Mouse (Mus musculus) lung, adult 18-20 months (tissue): Measurements from ENCODE around the gene Ephb1.

Experiments used
- DNase-seq, 2 experiments: peaks; one replicate each; pipeline ENCODE4 v3.0.0; 2022; ENCODE audit warnings: mixed read lengths in 2 of 2

Ephb1 gene

GRCm38 (mm10) chr9:101981161-101981560, 373.3 kb downstream of the Ephb1 start:
- DNase-seq = no peak

DNA sequence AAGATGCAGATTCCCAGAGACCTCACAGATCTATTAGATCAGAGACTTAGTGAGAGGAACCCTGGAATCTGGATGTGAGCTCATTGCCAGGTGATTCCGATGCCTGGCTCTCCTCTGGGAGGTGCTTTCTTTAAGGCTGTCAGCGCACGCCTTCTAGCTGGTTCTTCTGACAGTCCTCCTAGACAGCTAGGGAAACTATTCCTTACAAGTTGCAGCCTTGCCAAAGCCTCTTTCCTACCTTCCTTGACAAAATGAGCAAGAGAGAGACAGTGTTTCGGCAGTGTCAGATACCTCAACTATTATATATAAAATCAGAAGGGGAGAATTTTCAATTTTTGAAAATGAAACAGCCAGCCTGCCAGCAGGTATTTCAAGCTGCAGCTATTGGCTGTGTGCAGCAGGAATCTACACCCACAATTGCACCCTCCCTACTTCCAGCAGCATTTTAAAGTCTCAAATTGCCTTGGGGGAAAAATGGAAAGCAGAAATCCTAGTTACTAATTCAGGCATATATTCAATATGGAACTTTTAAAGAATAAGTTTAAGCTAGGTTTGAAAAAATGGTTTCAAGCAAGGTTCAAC, 377.5 kb downstream of the Ephb1 start:
- DNase-seq = no peak

GRCm38 (mm10) chr9:101972314-101972713, 382.2 kb downstream of the Ephb1 start:
- no peak for DNase-seq

DNA sequence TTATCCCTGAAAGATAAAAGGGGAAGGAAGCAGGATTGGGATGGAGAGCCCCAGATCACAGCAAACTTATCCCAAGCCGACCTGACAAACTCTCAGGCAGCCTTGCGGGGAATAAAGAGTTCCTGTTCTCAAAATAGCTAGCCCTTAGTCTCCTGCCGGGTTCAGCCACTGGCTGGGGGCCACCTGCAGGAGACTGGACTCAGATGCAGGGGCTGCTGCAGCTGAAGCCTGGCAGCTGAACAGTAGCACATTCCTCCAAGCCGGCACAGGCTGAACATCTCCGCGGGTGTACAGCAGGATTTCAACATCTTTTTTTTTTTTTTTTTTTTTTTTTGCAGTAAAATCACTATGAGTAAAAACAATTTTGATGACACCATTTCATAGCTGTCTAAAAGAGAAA, 382.7 kb downstream of the Ephb1 start:
- peak in 1 of 2 experiments; percentile 16 for DNase-seq

- no peak for DNase-seq
Observed at GRCm38 (mm10) chr9:101956228-101956627, 398.3 kb downstream of the Ephb1 start.

GRCm38 (mm10) chr9:101954529-101954928, 400.0 kb downstream of the Ephb1 start:
- DNase-seq = no peak

DNA sequence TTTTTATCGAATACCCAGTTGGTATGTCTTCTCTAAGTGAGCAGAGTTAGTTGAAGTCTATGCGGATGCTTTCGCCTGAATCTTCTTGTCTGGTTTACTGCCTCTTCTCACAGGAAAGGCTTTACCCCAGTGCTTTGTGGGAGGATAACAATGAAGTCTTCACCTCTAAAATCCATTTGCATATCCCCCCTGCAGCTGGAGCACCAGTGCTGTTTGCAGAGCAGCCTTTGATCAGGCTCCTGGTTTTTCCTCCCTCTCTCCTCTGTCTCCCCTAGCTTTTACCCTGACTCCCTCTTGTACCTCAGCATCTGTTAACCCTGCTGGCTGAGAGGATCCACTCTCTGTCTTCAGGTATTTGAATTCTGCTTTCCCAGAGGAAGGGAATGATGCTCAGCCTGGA, 404.4 kb downstream of the Ephb1 start:
- no peak for DNase-seq

DNA sequence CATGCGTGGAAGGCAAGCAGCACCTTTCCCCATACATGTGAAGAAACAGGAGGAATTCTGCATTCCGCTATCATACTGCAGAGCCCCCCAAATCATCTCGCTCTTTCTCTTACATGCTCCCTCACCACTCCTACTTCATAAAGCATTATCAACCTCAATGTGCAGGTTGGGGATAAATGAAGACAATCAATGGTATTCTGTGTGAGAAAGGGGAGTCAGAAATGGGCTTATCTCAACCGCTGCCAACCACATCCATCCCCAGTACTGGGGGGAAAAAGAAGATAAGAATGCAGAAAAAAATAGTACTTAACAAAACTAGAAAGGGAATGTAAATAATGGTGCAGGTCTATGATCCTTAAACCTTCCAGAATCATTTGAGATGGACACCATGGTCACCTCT, 408.7 kb downstream of the Ephb1 start:
- no peak for DNase-seq

DNA sequence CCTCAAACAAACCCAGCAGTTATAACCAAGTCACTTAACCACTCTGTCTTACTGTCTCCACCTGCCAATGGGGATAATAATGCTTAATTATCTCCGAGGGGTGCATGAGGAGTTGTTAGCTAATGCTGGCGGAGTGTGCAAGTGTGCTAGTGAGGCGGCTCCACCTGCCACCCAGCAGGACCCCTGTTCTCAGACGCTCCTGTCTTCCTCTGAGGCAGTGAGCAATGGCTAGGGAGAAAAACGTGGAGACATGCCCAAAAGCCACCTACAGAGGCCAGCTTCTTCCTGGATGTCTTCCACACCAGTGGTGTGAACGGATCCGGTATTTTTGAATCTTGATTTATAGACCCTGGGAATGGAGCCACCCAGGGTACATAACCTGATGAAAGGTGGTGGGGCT, 409.2 kb downstream of the Ephb1 start:
- DNase-seq = no peak

DNA sequence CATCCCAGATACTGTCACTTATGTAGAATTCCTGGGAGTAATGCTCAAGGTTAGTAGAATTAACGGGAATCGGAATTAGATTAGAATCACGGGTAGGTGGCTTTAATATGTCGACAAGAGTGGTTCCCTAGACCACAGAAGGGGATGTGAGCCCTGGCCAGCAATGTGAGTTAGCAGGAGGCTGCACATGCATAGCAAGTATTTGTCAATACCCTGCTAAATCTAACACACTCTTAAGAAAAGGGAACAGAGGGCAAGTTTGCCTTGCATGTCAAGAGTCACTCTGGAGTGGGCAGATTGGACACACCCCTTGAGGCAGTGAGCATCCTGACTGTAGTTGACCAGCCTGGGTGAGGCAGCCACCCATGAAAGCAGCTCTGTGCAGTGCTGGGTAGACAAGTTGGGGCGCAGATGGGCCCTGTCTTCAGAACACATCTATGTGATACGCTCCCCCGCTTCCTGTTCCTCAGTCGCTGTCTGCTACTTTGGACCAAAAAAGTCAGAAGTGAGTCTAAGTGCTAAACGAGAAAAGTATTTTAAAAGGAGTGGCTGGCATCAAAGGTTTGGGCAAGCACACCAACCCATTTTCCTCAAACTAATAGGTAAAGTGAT, 412.3 kb downstream of the Ephb1 start:
- DNase-seq = peak in 1 of 2 experiments; percentile 1

GRCm38 (mm10) chr9:101940182-101940581, 414.3 kb downstream of the Ephb1 start:
- DNase-seq = no peak

- no peak for DNase-seq
Observed at GRCm38 (mm10) chr9:101939006-101939405, 415.5 kb downstream of the Ephb1 start.

GRCm38 (mm10) chr9:101938066-101938465, 416.4 kb downstream of the Ephb1 start:
- DNase-seq = no peak

DNA sequence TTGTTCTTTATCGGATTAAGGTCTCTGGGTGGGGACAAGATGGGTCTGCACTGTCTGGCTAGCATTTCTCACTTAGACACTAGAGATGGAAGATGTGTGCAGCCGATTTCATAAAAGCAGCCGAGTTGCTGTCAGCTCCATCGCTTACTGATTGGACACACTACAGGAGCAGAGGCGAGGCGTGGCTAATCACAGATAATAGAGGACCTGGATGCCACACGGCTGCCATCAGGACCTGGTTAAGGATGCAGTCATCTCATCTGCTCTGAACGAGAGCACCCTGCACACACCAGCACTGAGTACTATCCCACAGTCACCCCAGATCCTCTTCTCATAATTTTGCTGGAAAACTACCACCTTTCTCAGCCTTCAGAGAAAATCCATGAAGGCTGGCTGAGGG, 419.6 kb downstream of the Ephb1 start:
- no peak for DNase-seq

DNA sequence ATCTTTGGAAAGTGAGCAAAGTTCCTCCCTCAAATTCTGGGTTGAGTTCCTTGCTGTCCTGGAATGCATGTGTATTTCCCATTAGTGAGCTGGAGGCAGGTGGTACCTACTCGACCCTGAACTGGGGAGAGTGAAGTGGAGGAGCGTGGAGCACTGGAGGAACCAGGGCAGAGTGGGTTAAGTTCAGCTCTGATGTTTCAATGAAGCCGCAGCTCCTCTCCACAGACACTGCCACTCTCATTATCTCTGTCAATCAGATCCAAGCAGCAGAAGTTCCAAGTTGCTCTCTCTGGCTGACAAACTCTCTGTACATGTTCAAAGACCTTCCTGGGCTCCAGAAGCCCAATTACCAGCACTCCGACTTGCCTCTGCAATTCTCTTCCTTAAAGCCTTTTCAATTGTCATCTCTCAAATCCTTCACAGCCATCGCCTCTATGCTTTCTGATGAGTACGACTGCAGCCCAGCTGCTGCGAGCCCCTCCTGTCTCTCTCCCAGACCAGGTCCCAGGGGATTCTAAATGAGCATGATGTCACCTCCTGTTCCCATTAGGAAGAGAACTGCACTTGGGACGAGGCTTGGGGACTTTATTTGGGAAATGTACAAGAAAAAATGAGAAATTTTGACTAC, 420.4 kb downstream of the Ephb1 start:
- no peak for DNase-seq

DNA sequence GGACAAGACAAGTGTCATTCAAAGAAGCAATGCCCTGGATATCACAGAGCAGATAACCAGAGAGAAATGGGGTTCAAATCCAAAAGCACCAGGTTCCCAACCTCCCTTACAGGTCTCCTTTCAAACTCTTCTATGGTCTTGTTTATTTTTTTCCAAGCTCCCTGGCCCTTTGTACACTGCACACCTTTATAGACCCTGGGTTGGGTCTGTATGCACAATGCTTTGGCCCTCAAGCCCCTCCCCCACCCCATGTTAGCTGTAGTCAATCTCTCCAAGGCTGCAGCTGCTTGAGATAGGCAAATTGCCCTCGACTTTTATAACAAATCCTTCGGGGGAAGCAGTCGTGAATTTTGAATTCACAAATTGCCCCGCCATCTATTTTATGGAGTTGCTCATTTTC, 429.7 kb downstream of the Ephb1 start:
- no peak for DNase-seq

DNA sequence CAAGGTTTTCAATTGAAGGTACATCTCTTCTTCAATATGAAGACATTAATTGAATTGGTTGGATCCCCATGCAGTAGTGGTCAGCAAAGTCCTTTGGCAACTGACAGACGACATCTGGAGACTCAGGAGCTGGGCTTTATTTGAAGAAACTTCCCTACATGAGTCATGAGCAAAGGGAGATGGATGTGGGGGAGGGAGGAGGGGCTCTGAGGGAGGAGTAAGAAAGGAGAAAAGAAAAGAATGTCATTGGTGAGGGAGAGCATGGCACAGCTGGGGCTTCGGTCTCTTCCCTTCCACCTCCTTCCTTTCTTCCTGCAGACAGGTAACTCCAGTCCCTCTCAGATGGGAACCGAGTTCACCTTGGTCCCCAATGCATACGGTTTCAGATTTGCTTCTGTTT, 431.6 kb downstream of the Ephb1 start:
- DNase-seq = peak in 1 of 2 experiments; percentile 5

DNA sequence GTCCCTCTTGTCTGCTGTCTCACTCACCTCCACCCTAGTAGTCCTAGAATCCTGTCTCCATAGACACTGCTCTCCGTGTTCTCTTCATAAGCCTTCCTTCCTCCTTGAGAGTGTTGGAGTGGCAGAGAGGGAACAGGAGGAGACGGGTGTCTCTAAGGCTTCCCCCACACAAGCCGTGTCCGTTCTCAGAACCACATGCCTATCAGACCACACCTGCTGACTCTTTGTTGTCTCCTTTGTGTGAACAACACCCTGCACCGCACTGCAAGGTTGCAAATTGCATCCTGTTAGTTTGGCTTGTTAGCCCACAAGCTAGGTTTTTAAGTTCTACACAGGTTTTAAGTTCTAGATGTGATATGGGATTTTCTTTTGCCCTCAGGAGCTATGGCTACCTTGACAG, 435.2 kb downstream of the Ephb1 start:
- DNase-seq = no peak

GRCm38 (mm10) chr9:101918771-101919170, 435.7 kb downstream of the Ephb1 start:
- no peak for DNase-seq

GRCm38 (mm10) chr9:101915082-101915481, 439.4 kb downstream of the Ephb1 start:
- DNase-seq = no peak

- peak in 1 of 2 experiments; percentile 20 for DNase-seq
Observed at GRCm38 (mm10) chr9:101911176-101911866, 443.2 kb downstream of the Ephb1 start.

DNA sequence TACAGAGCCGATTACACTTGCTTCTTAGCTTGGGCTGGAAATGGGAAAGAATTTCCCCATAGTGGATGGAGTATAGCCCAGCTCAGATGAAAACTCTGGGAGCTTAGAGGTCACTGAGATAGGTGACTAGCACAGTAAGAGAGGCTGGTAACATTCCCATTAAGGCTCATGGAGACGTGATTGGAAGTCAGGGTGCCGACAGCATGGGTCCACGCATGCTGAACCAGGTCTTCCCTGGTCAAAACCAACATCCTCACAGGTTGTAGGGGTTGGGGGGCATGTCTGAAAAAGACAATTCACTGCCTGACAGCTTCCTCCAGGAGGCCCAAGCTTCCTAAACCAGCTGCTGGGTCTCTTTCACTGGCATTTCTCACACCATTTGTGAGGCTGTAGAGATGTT, 445.0 kb downstream of the Ephb1 start:
- no peak for DNase-seq

DNA sequence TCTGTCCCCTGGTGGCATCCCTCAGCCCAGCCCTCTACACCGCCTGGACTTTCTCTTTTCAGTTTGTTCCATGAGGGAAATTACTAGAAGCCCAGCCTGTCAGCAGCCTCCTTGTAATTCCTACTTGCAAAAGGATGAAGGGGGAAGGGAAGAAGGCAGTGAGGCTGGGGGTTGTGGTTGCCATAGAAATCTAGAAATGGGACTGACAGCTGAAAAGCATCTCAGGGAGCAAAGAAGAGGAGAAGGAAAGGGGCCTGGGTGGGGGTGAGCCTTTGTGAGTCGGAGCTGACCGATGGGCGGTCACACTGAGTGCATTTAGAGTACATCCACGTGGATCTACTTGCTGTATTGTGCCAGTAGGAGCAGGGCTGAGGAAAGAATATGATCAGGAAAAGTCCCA, 445.6 kb downstream of the Ephb1 start:
- no peak for DNase-seq

- no peak for DNase-seq
Observed at GRCm38 (mm10) chr9:101907747-101908255, 446.7 kb downstream of the Ephb1 start.
